Mouse (Mus musculus) embryonic fibroblast, embryonic 13.5 days (primary cell): ENCODE measurements at regions not wholly inside any gene's neighbourhood (a gene's known extent, or its start where the extent isn't known, plus 50 kb on each side); places are given as distances from the start of the nearest gene placed in this dataset.

Source experiments
- CTCF ChIP-seq: IDR thresholded peaks from 2 replicates; pipeline ENCODE4 v1.5.1; 2011; ENCODE audit warnings: mild to moderate bottlenecking, control low read depth, low read length, moderate library complexity, borderline replicate concordance; ENCODE audit not compliant: insufficient read depth
- POLR2A ChIP-seq: IDR thresholded peaks from 2 replicates; pipeline ENCODE4 v1.6.1; 2011; ENCODE audit warnings: low read depth, mild to moderate bottlenecking, control low read depth, low read length, moderate library complexity

DNA sequence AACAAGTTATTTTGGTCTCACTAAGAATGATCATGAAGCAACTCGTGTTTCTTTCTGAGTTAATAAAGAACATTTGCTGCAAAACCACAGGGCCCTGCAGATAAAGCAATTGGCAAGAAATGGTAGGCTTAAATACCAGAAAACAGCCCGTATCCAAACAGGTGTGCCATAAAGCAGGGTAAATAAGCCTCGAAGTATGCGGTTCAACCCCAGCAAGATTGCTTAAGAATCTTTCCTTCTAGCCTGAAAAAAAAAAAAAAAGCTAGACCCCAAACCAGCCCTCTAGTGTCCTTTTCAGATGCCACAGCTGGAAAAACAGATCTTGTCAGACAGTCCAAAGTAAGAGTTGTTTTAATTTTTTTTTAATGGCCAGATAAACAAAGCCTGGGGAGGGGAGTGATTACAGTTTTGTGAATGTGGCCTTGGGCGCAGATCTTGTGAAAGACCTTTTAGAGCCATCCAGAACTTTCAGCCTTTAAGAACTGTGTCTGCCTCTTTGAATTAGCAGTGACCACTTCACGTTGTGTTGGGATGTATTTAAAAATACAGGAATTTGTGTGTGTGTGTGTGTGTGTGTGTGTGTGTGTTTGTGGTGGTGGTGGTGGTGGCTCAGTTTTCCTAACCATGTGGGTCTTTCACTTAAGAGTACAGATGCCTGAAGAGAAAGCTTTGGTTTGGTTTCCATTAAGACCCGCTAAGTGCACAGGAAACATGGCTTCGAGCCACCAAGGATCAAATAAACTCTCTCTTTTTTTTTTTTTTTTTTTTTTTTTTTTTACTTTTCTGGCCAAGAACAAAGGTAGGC lies 116.3 kb upstream of the Maf start:
- TF ChIP-seq POLR2A (no peak), CTCF (no peak)
